Mouse (Mus musculus) CD4-positive, CD25-positive, alpha-beta regulatory T cell (primary cell): Measurements from ENCODE around the gene Gm15319. TPM values are rescaled to one million over a fixed set of nuclear protein-coding genes. Genes with fewer than 3 reads are reported as not detected.

Experiments
- polyA plus RNA-seq: library from polyadenylated mRNA; unstranded; fragments of 100-300 nt; shearing (Covaris generic); gene quantifications from one replicate; pipeline ENCODE4 v1.2.1, GENCODE M21; 2017

Gm15319 gene
- 0.18 TPM for polyA plus RNA-seq

GRCm38 (mm10) chr8:20363110-20363509, at the start of gene Gm15319:
Gene Gm15319, minus strand, starts transcription at chr8:20363210.

